Mouse (Mus musculus) cerebellum, adult 2 months (tissue): Measurements from ENCODE around the gene Rbm47.

Source experiments
- CTCF ChIP-seq: fragments of 200-500 bp; IDR thresholded peaks from 2 replicates; pipeline ENCODE4 v1.5.1; 2011; ENCODE audit warnings: low read depth, mild to moderate bottlenecking, control low read depth, low read length, moderate library complexity, borderline replicate concordance; ENCODE audit not compliant: insufficient read depth
- POLR2A ChIP-seq: fragments of 200-500 bp; IDR thresholded peaks from 2 replicates; pipeline ENCODE4 v1.6.1; 2011; ENCODE audit warnings: low read length, control low read depth, borderline replicate concordance; ENCODE audit not compliant: insufficient read depth

GRCm38 (mm10) chr5:66145583-66145982 is 27.3 kb downstream of the Rbm47 start:
- no peak for TF ChIP-seq CTCF
- TF ChIP-seq POLR2A: no peak
